8 mouse cellular contexts compared by ENCODE assay signal in genomic region chr13:83739541-83740061, GRCm38 (mm10).
A peak's percentile ranks its signal among the peaks of the same experiment; 100 is the strongest.
DNase-seq lines count a peak whose midpoint lies in the region; TF ChIP-seq lines count a peak whose summit lies in the region.

No protein-coding gene starts in this region.

- no peaks in the 10 kb centered on the region for H3K4me1 ChIP-seq in olfactory bulb, adult 2 months (ENCODE audit: control insufficient read depth, insufficient read depth, low read length)

- TF ChIP-seq CTCF in olfactory bulb, adult 2 months (IDR thresholded peaks at IDR 0.05; ENCODE audit: insufficient read depth, low read depth, low read length) = no peak

- peak; percentile 71 for DNase-seq in heart, adult 11 months
- DNase-seq in heart, postnatal 14 days = no peak
- DNase-seq in cerebellum, adult 9-10 months = peak; percentile 61
- DNase-seq in frontal cortex, postnatal 14 days (ENCODE audit: low spot score in 2 of 2) = peak; percentile 72 to 79
- DNase-seq in left cerebral cortex, postnatal 14 days (ENCODE audit: low spot score in 2 of 2) = peak; percentile 78 to 86
- no peak for DNase-seq in testis, postnatal 10 days (ENCODE audit: low spot score)
- DNase-seq in spleen, postnatal 36 days (ENCODE audit: low spot score in 2 of 2) = no peak

- H3K4me3 ChIP-seq in olfactory bulb, adult 2 months (ENCODE audit: insufficient read depth, low read depth, low read length) = peak overlapping the region; percentile 75

- no peak for TF ChIP-seq POLR2A in olfactory bulb, adult 2 months (IDR thresholded peaks at IDR 0.05; ENCODE audit: insufficient read depth, low read depth, low read length)

- intact Hi-C loops in heart, postnatal 14 days (cut with DNase I) = loop anchor here (10.0 kb wide), 1 partner anchor 485 kb away; the partner anchor contains the start of gene Tmem161b
- intact Hi-C loops in left cerebral cortex, postnatal 14 days (cut with DNase I) = loop anchor here (2.0 to 10.0 kb wide), 3 partner anchors 323 to 607 kb away; partner anchors contain the start of gene Tmem161b

- WGBS in olfactory bulb, adult 2 months = under 1% methylated on average over 15 of the region's 15 CpGs

- peak overlapping the region; percentile 99 for H3K27ac ChIP-seq in olfactory bulb, adult 2 months (ENCODE audit: insufficient read depth, low read depth, low read length)

Comparison
In these comparisons a context has a peak if more than half of its experiments do, and no peak if none do; other contexts are left out.
1. DNase-seq: peak in heart, adult 11 months (single experiment), cerebellum, adult 9-10 months (single experiment), frontal cortex, postnatal 14 days (2 of 2) and left cerebral cortex, postnatal 14 days (2 of 2); none in heart, postnatal 14 days (0 of 2), testis, postnatal 10 days (single experiment) and spleen, postnatal 36 days (0 of 2).